Mouse (Mus musculus) embryonic facial prominence, embryonic 11.5 days (tissue): ENCODE data around the gene Krt9. TPM values are rescaled to one million over a fixed set of nuclear protein-coding genes. Genes with fewer than 3 reads are reported as not detected.

ENCODE experiments used
- polyA plus RNA-seq: library from polyadenylated mRNA; unstranded; fragments of >200 nt; fragmentation: Nextera tagmentation; extraction: Ambion mirVana; gene quantifications from 2 replicates; pipeline ENCODE4 v1.2.1, GENCODE M21; 2014

The Krt9 gene
- polyA plus RNA-seq, 1 experiment from 2014 or later = not detected

Other genes starting within 250 kb of the Krt9 start
- not detected in 2 replicates for gene Krtap9-5, start 244.8 kb downstream of the Krt9 start, polyA plus RNA-seq
- gene Krtap29-1, start 214.2 kb downstream of the Krt9 start, polyA plus RNA-seq = not detected in 2 replicates
- not detected in 2 replicates for gene Krtap16-1, start 206.6 kb downstream of the Krt9 start, polyA plus RNA-seq
- not detected in 2 replicates for gene Krtap17-1, start 199.3 kb downstream of the Krt9 start, polyA plus RNA-seq
- gene Krt33a, start 177.0 kb downstream of the Krt9 start, polyA plus RNA-seq = not detected in 2 replicates
- gene Krt33b, start 163.4 kb downstream of the Krt9 start, polyA plus RNA-seq = not detected in 2 replicates
- not detected in 2 replicates for gene Krt34, start 151.7 kb downstream of the Krt9 start, polyA plus RNA-seq
- not detected in 2 replicates for gene Krt31, start 142.7 kb downstream of the Krt9 start, polyA plus RNA-seq
- not detected in 2 replicates for gene Krt32, start 105.0 kb downstream of the Krt9 start, polyA plus RNA-seq
- not detected in 2 replicates for gene Krt35, start 97.0 kb downstream of the Krt9 start, polyA plus RNA-seq
- gene Krt36, start 87.6 kb downstream of the Krt9 start, polyA plus RNA-seq = 0.13 TPM in 1 of 2 replicates, not detected in the other
- gene Krt13, start 71.7 kb downstream of the Krt9 start, polyA plus RNA-seq = not detected in 2 replicates
- gene Krt15, start 57.3 kb downstream of the Krt9 start, polyA plus RNA-seq = 8.2 and 8.6 TPM in 2 replicates
- 8.0 and 10.5 TPM in 2 replicates for gene Krt19, start 44.6 kb downstream of the Krt9 start, polyA plus RNA-seq
- gene Krt14, start 14.3 kb upstream of the Krt9 start, polyA plus RNA-seq = 30.7 and 31.2 TPM in 2 replicates
- not detected in 2 replicates for gene Krt16, start 55.7 kb upstream of the Krt9 start, polyA plus RNA-seq
- 1.3 and 1.8 TPM in 2 replicates for gene Krt17, start 67.8 kb upstream of the Krt9 start, polyA plus RNA-seq
- not detected in 2 replicates for gene Krt42, start 76.6 kb upstream of the Krt9 start, polyA plus RNA-seq
- gene Eif1, start 126.6 kb upstream of the Krt9 start, polyA plus RNA-seq = 1,683 and 1,757 TPM in 2 replicates
- not detected in 2 replicates for gene Gast, start 141.2 kb upstream of the Krt9 start, polyA plus RNA-seq
- 5.5 and 6.2 TPM in 2 replicates for gene Hap1, start 162.9 kb upstream of the Krt9 start, polyA plus RNA-seq
- gene Jup, start 204.5 kb upstream of the Krt9 start, polyA plus RNA-seq = 31.8 and 37.4 TPM in 2 replicates
- 33.0 and 37.1 TPM in 2 replicates for gene P3h4, start 221.6 kb upstream of the Krt9 start, polyA plus RNA-seq
- 60.0 and 69.4 TPM in 2 replicates for gene Fkbp10, start 222.5 kb upstream of the Krt9 start, polyA plus RNA-seq
- gene Nt5c3b, start 248.6 kb upstream of the Krt9 start, polyA plus RNA-seq = 136 and 145 TPM in 2 replicates
- gene Klhl10, start 248.7 kb upstream of the Krt9 start, polyA plus RNA-seq = 0.52 and 0.57 TPM in 2 replicates